Mouse (Mus musculus): ENCODE results near the gene Cdc14a.

Gene Cdc14a

GRCm38 (mm10) chr3:116329023-116329762, 94.6 kb downstream of the Cdc14a start:
- DNase-seq (ENCODE audit: low spot score), result peak; percentile 62

- DNase-seq (ENCODE audit: low spot score), result no peak
These were observed 96.2 kb downstream of the Cdc14a start for GRCm38 (mm10) chr3:116327616-116328004.

GRCm38 (mm10) chr3:116327001-116327615, 96.7 kb downstream of the Cdc14a start:
- peak; percentile 89 for DNase-seq (ENCODE audit: low spot score)

- no peak for DNase-seq (ENCODE audit: low spot score)
These were observed 98.3 kb downstream of the Cdc14a start for GRCm38 (mm10) chr3:116325501-116325900.

- no peak for DNase-seq (ENCODE audit: low spot score)
These were observed 104.1 kb downstream of the Cdc14a start for GRCm38 (mm10) chr3:116319696-116320095.

- no peak for DNase-seq (ENCODE audit: low spot score)
These were observed 112.0 kb downstream of the Cdc14a start for GRCm38 (mm10) chr3:116311838-116312237.

GRCm38 (mm10) chr3:116311173-116311572, 112.7 kb downstream of the Cdc14a start:
- DNase-seq (ENCODE audit: low spot score), result no peak

GRCm38 (mm10) chr3:116310672-116311071, 113.2 kb downstream of the Cdc14a start:
- DNase-seq (ENCODE audit: low spot score), result no peak

GRCm38 (mm10) chr3:116310033-116310432, 113.8 kb downstream of the Cdc14a start:
- no peak for DNase-seq (ENCODE audit: low spot score)

GRCm38 (mm10) chr3:116304800-116305753, 118.8 kb downstream of the Cdc14a start:
- no peak for DNase-seq (ENCODE audit: low spot score)

GRCm38 (mm10) chr3:116302581-116302980, 121.3 kb downstream of the Cdc14a start:
- DNase-seq (ENCODE audit: low spot score), result no peak

- DNase-seq (ENCODE audit: low spot score), result no peak
These were observed 122.1 kb downstream of the Cdc14a start for GRCm38 (mm10) chr3:116301754-116302153.

GRCm38 (mm10) chr3:116298727-116299126, 125.1 kb downstream of the Cdc14a start:
- DNase-seq (ENCODE audit: low spot score), result no peak

- no peak for DNase-seq (ENCODE audit: low spot score)
These were observed 125.8 kb downstream of the Cdc14a start for GRCm38 (mm10) chr3:116298003-116298402.

- DNase-seq (ENCODE audit: low spot score), result no peak
These were observed 126.7 kb downstream of the Cdc14a start for GRCm38 (mm10) chr3:116297170-116297569.

GRCm38 (mm10) chr3:116290041-116290815, 133.6 kb downstream of the Cdc14a start:
- no peak for DNase-seq (ENCODE audit: low spot score)

- DNase-seq (ENCODE audit: low spot score), result no peak
These were observed 135.0 kb downstream of the Cdc14a start for GRCm38 (mm10) chr3:116288833-116289232.

- DNase-seq (ENCODE audit: low spot score), result no peak
These were observed 139.1 kb downstream of the Cdc14a start for GRCm38 (mm10) chr3:116284735-116285134.

- DNase-seq (ENCODE audit: low spot score), result no peak
These were observed 139.8 kb downstream of the Cdc14a start for GRCm38 (mm10) chr3:116283996-116284395.

GRCm38 (mm10) chr3:116281663-116282062, 142.2 kb downstream of the Cdc14a start:
- DNase-seq (ENCODE audit: low spot score), result no peak

- no peak for DNase-seq (ENCODE audit: low spot score)
These were observed 146.7 kb downstream of the Cdc14a start for GRCm38 (mm10) chr3:116277146-116277545.

GRCm38 (mm10) chr3:116271679-116272078, 152.2 kb downstream of the Cdc14a start:
- DNase-seq (ENCODE audit: low spot score), result no peak

Measured in retina, embryonic 14.5 days (tissue).